Mouse (Mus musculus) lung, postnatal 0 days (tissue): ENCODE results near the gene Elfn2. TPM values are rescaled to one million over a fixed set of nuclear protein-coding genes. Genes with fewer than 3 reads are reported as not detected.

Experiments
- ATAC-seq: fragments of 200-750 bp; cut with Nextera tagmentation; 2 replicates; pipeline ENCODE4 v1.8.0; 2017; ENCODE audit warnings: moderate library complexity
- DNase-seq: peaks from one replicate; pipeline ENCODE4 v3.0.0-alpha.2; 2016; ENCODE audit warnings: low spot score
- H3K27ac ChIP-seq: fragments of 300-500 bp; sonication (generic); 2 replicates; pipeline ENCODE4 v1.5.1; 2014; ENCODE audit warnings: antibody characterized with exemption, mild to moderate bottlenecking, low read length, mixed read lengths
- H3K27me3 ChIP-seq: fragments of 300-500 bp; sonication (generic); replicated peaks from 2 replicates; pipeline ENCODE4 v1.6.1; 2014; ENCODE audit warnings: low read length, mixed read lengths; ENCODE audit not compliant: insufficient read depth
- H3K36me3 ChIP-seq: fragments of 300-500 bp; sonication (generic); 2 replicates; pipeline ENCODE4 v1.6.1; 2014; ENCODE audit warnings: low read length, mixed read lengths; ENCODE audit not compliant: insufficient read depth
- H3K4me1 ChIP-seq: fragments of 300-500 bp; sonication (generic); 2 replicates; pipeline ENCODE4 v1.6.1; 2014; ENCODE audit warnings: antibody characterized with exemption, low read depth, low read length, mixed read lengths; ENCODE audit not compliant: insufficient read depth
- H3K4me2 ChIP-seq: fragments of 300-500 bp; sonication (generic); replicated peaks from 2 replicates; pipeline ENCODE4 v1.6.1; 2014; ENCODE audit warnings: low read depth, mild to moderate bottlenecking, low read length, moderate library complexity, mixed read lengths
- H3K4me3 ChIP-seq: fragments of 300-500 bp; sonication (generic); 2 replicates; pipeline ENCODE4 v1.5.1; 2014; ENCODE audit warnings: low read depth, low read length
- H3K9ac ChIP-seq: fragments of 300-500 bp; sonication (generic); replicated peaks from 2 replicates; pipeline ENCODE4 v1.6.1; 2014; ENCODE audit warnings: low read depth, mild to moderate bottlenecking
- H3K9me3 ChIP-seq: fragments of 300-500 bp; sonication (generic); 2 replicates; pipeline ENCODE4 v1.6.1; 2016; ENCODE audit warnings: low read length, mixed read lengths
- CTCF ChIP-seq: IDR thresholded peaks from 2 replicates; pipeline ENCODE4 v1.5.1; 2016; ENCODE audit warnings: antibody characterized with exemption, mild to moderate bottlenecking
- EP300 ChIP-seq: IDR thresholded peaks from 2 replicates; pipeline ENCODE4 v1.6.1; 2016; ENCODE audit warnings: antibody characterized with exemption, mild to moderate bottlenecking, control low read depth
- WGBS: fragments of 180-500 bp; shearing (Covaris S2); extraction: QIAGEN DNeasy Blood & Tissue Kit; methylation state at CpG from one replicate; pipeline ENCODE4 v1.1.7; 2014; 5-methylcytosine and 5-hydroxymethylcytosine counted together
- polyA plus RNA-seq: library from polyadenylated mRNA; unstranded; fragments of >200 nt; fragmentation: Nextera tagmentation; extraction: Ambion mirVana; gene quantifications from 2 replicates; pipeline ENCODE4 v1.2.1, GENCODE M21; 2015

The Elfn2 gene
- polyA plus RNA-seq, 1 experiment from 2014 or later: 0.02 TPM

GRCm38 (mm10) chr15:78634095-78634737 lies 84.4 kb downstream of the Elfn2 start:
- H3K9ac ChIP-seq: no peak overlapping the region
- TF ChIP-seq EP300 (no peak), CTCF (no peak)
- H3K4me1 ChIP-seq: no peaks in the 10 kb centered on the region
- H3K27me3 ChIP-seq: no peaks in the 10 kb centered on the region
- no peak overlapping the region for H3K4me3 ChIP-seq
- no peaks in the 10 kb centered on the region for H3K36me3 ChIP-seq
- 26% methylated on average over 10 of the region's 10 CpGs for WGBS
- no peak overlapping the region for H3K4me2 ChIP-seq
- DNase-seq: peak; percentile 34
- H3K27ac ChIP-seq: no peak overlapping the region
- no peaks in the 10 kb centered on the region for H3K9me3 ChIP-seq
- ATAC-seq: no peak

- no peak for DNase-seq
- Histone ChIP-seq H3K9me3 (no peaks in the 10 kb centered on the region), H3K36me3 (no peaks in the 10 kb centered on the region), H3K27ac (no peak overlapping the region), H3K4me3 (no peak overlapping the region), H3K27me3 (no peaks in the 10 kb centered on the region), H3K4me1 (no peaks in the 10 kb centered on the region), H3K9ac (no peak overlapping the region), H3K4me2 (no peak overlapping the region)
- 64% methylated on average over 5 of the region's 5 CpGs for WGBS
- no peak for TF ChIP-seq CTCF
- TF ChIP-seq EP300: no peak
- no peak for ATAC-seq
Observed at GRCm38 (mm10) chr15:78633413-78633812, 85.2 kb downstream of the Elfn2 start.

GRCm38 (mm10) chr15:78632387-78632786 lies 86.2 kb downstream of the Elfn2 start:
- 57% methylated on average over 2 of the region's 2 CpGs for WGBS
- ATAC-seq: no peak

GRCm38 (mm10) chr15:78626285-78626684 lies 92.3 kb downstream of the Elfn2 start:
- no peak for TF ChIP-seq EP300
- no peak for TF ChIP-seq CTCF
- H3K27me3 ChIP-seq: no peaks in the 10 kb centered on the region
- no peak overlapping the region for H3K4me2 ChIP-seq
- H3K36me3 ChIP-seq: no peaks in the 10 kb centered on the region
- H3K9me3 ChIP-seq: no peaks in the 10 kb centered on the region
- no peak overlapping the region for H3K27ac ChIP-seq
- H3K9ac ChIP-seq: no peak overlapping the region
- no peak overlapping the region for H3K4me3 ChIP-seq
- 85% methylated on average over 13 of the region's 13 CpGs for WGBS
- ATAC-seq (no peak), DNase-seq (no peak)
- H3K4me1 ChIP-seq: 0 out of 2 replicates have a peak, but pooled peaks cover 3% of the 10 kb centered on the region

More at GRCm38 (mm10) chr15:78632387-78632786, 86.2 kb downstream of the Elfn2 start:
- H3K9me3 ChIP-seq: no peaks in the 10 kb centered on the region
- H3K4me2 ChIP-seq: no peak overlapping the region
- H3K27ac ChIP-seq: no peak overlapping the region
- TF ChIP-seq EP300 (no peak), CTCF (no peak)
- H3K9ac ChIP-seq: no peak overlapping the region
- no peaks in the 10 kb centered on the region for H3K4me1 ChIP-seq
- H3K27me3 ChIP-seq: no peaks in the 10 kb centered on the region
- no peak for DNase-seq
- H3K36me3 ChIP-seq: no peaks in the 10 kb centered on the region
- no peak overlapping the region for H3K4me3 ChIP-seq

GRCm38 (mm10) chr15:78624961-78625360 lies 93.6 kb downstream of the Elfn2 start:
- Histone ChIP-seq H3K9ac (no peak overlapping the region), H3K27ac (no peak overlapping the region), H3K27me3 (no peaks in the 10 kb centered on the region), H3K9me3 (no peaks in the 10 kb centered on the region), H3K36me3 (no peaks in the 10 kb centered on the region), H3K4me2 (no peak overlapping the region), H3K4me3 (no peak overlapping the region), H3K4me1 (0 out of 2 replicates have a peak, but pooled peaks cover 3% of the 10 kb centered on the region)
- WGBS: 61% methylated on average over 3 of the region's 3 CpGs
- ATAC-seq (no peak), DNase-seq (no peak)
- TF ChIP-seq EP300: no peak
- no peak for TF ChIP-seq CTCF

- Histone ChIP-seq H3K36me3 (no peaks in the 10 kb centered on the region), H3K9me3 (no peaks in the 10 kb centered on the region), H3K4me2 (no peak overlapping the region), H3K4me3 (no peak overlapping the region), H3K27ac (no peak overlapping the region; the same call in 1 of the 2 replicates), H3K27me3 (no peaks in the 10 kb centered on the region), H3K9ac (no peak overlapping the region), H3K4me1 (0 out of 2 replicates have a peak, but pooled peaks cover 3% of the 10 kb centered on the region)
- DNase-seq: peak; percentile 85
- 24% methylated on average over 13 of the region's 13 CpGs for WGBS
- TF ChIP-seq EP300: no peak
- no peak for TF ChIP-seq CTCF
- peak; percentile 94 for ATAC-seq
Observed at GRCm38 (mm10) chr15:78624431-78624950, 94.1 kb downstream of the Elfn2 start.
